Mouse (Mus musculus): Measurements from ENCODE around the gene Limch1. TPM values are rescaled to one million over a fixed set of nuclear protein-coding genes. Genes with fewer than 3 reads are reported as not detected.

Gene Limch1
- total and polyA plus RNA-seq, 3 experiments = 9.8 to 93.7 (median 69.3) TPM

- no peak for DNase-seq
These were observed 187.6 kb downstream of the Limch1 start for GRCm38 (mm10) chr5:66933134-66933804.

GRCm38 (mm10) chr5:66934585-66934984, 189.0 kb downstream of the Limch1 start:
- no peak for DNase-seq

GRCm38 (mm10) chr5:66937376-66937775, 191.7 kb downstream of the Limch1 start:
- DNase-seq = no peak

- peak; percentile 67 for DNase-seq
These were observed 196.3 kb downstream of the Limch1 start for GRCm38 (mm10) chr5:66941710-66942450.

GRCm38 (mm10) chr5:66942922-66943321, 197.3 kb downstream of the Limch1 start:
- DNase-seq = no peak

GRCm38 (mm10) chr5:66943521-66943920, 197.9 kb downstream of the Limch1 start:
- DNase-seq = no peak

GRCm38 (mm10) chr5:66947958-66948357, 202.3 kb downstream of the Limch1 start:
- DNase-seq = peak; percentile 33

GRCm38 (mm10) chr5:66949098-66949692, 203.6 kb downstream of the Limch1 start:
- DNase-seq = no peak

- peak; percentile 30 for DNase-seq
These were observed 207.7 kb downstream of the Limch1 start for GRCm38 (mm10) chr5:66953375-66953774.

GRCm38 (mm10) chr5:66953971-66954644, 208.5 kb downstream of the Limch1 start:
- DNase-seq = no peak

GRCm38 (mm10) chr5:66955245-66955644, 209.6 kb downstream of the Limch1 start:
- DNase-seq = no peak

GRCm38 (mm10) chr5:66957656-66958055, 212.0 kb downstream of the Limch1 start:
- no peak for DNase-seq

GRCm38 (mm10) chr5:66958118-66958517, 212.5 kb downstream of the Limch1 start:
- DNase-seq = no peak

GRCm38 (mm10) chr5:66959968-66960367, 214.3 kb downstream of the Limch1 start:
- DNase-seq = no peak

- no peak for DNase-seq
These were observed 219.8 kb downstream of the Limch1 start for GRCm38 (mm10) chr5:66965442-66965841.

- no peak for DNase-seq
These were observed 221.5 kb downstream of the Limch1 start for GRCm38 (mm10) chr5:66967147-66967546.

GRCm38 (mm10) chr5:66967646-66968045, 222.0 kb downstream of the Limch1 start:
- no peak for DNase-seq

GRCm38 (mm10) chr5:66968059-66968833, 222.6 kb downstream of the Limch1 start:
- peak; percentile 35 for DNase-seq

- no peak for DNase-seq
These were observed 223.5 kb downstream of the Limch1 start for GRCm38 (mm10) chr5:66968925-66969711.

GRCm38 (mm10) chr5:66975621-66976020, 230.0 kb downstream of the Limch1 start:
- peak; percentile 57 for DNase-seq
